Mouse (Mus musculus) thymus, postnatal 0 days (tissue): ENCODE results near the gene Fgfr2. TPM values are rescaled to one million over a fixed set of nuclear protein-coding genes. Genes with fewer than 3 reads are reported as not detected.
A peak's percentile ranks its signal among the peaks of the same experiment; 100 is the strongest.

Experiments
- DNase-seq: peaks from one replicate; pipeline ENCODE4 v3.0.0-alpha.2; 2015; ENCODE audit warnings: low spot score
- polyA plus RNA-seq: library from polyadenylated mRNA; unstranded; fragments of >200 nt; fragmentation: Nextera tagmentation; extraction: Ambion mirVana; gene quantifications from 2 replicates; pipeline ENCODE4 v1.2.1, GENCODE M21; 2015

Fgfr2 gene
- polyA plus RNA-seq, 1 experiment from 2014 or later, result 23.6 TPM

- no peak for DNase-seq
Observed at GRCm38 (mm10) chr7:130654562-130654961, 2468.6 kb downstream of the Fgfr2 start.

- DNase-seq, result no peak
Observed at GRCm38 (mm10) chr7:130653036-130653555, 2470.1 kb downstream of the Fgfr2 start.

- no peak for DNase-seq
Observed at GRCm38 (mm10) chr7:130650621-130651020, 2472.5 kb downstream of the Fgfr2 start.

- DNase-seq, result no peak
Observed at GRCm38 (mm10) chr7:130649257-130649656, 2473.9 kb downstream of the Fgfr2 start.

GRCm38 (mm10) chr7:130648061-130648460, 2475.1 kb downstream of the Fgfr2 start:
- no peak for DNase-seq

- peak; percentile 67 for DNase-seq
Observed at GRCm38 (mm10) chr7:130646762-130647139, 2476.4 kb downstream of the Fgfr2 start.

- peak; percentile 38 for DNase-seq
Observed at GRCm38 (mm10) chr7:130645994-130646761, 2477.0 kb downstream of the Fgfr2 start.

- DNase-seq, result peak; percentile 50
Observed at GRCm38 (mm10) chr7:130645332-130645993, 2477.7 kb downstream of the Fgfr2 start.

- DNase-seq, result no peak
Observed at GRCm38 (mm10) chr7:130640681-130641080, 2482.5 kb downstream of the Fgfr2 start.

- DNase-seq, result no peak
Observed at GRCm38 (mm10) chr7:130637811-130638210, 2485.3 kb downstream of the Fgfr2 start.

- no peak for DNase-seq
Observed at GRCm38 (mm10) chr7:130636902-130637301, 2486.2 kb downstream of the Fgfr2 start.

GRCm38 (mm10) chr7:130636274-130636673, 2486.9 kb downstream of the Fgfr2 start:
- DNase-seq, result no peak

GRCm38 (mm10) chr7:130635212-130635611, 2487.9 kb downstream of the Fgfr2 start:
- no peak for DNase-seq

GRCm38 (mm10) chr7:130634259-130634871, 2488.8 kb downstream of the Fgfr2 start:
- no peak for DNase-seq

GRCm38 (mm10) chr7:130632379-130632732, 2490.8 kb downstream of the Fgfr2 start:
- DNase-seq, result no peak

- peak; percentile 67 for DNase-seq
Observed at GRCm38 (mm10) chr7:130631553-130632378, 2491.4 kb downstream of the Fgfr2 start.

GRCm38 (mm10) chr7:130630956-130631355, 2492.2 kb downstream of the Fgfr2 start:
- no peak for DNase-seq

- DNase-seq, result no peak
Observed at GRCm38 (mm10) chr7:130629999-130630398, 2493.2 kb downstream of the Fgfr2 start.

GRCm38 (mm10) chr7:130628601-130629000, 2494.5 kb downstream of the Fgfr2 start:
- no peak for DNase-seq

- DNase-seq, result no peak
Observed at GRCm38 (mm10) chr7:130625361-130625760, 2497.8 kb downstream of the Fgfr2 start.

GRCm38 (mm10) chr7:130624299-130624698, 2498.9 kb downstream of the Fgfr2 start:
- no peak for DNase-seq
